Mouse (Mus musculus) ZHBTc4 (cell line): ENCODE measurements around the gene Irf2.

Experiments used
- DNase-seq: peaks from one replicate; pipeline ENCODE4 v3.0.0-alpha.2; 2011; ENCODE audit warnings: low read depth, low spot score

The Irf2 gene

DNA sequence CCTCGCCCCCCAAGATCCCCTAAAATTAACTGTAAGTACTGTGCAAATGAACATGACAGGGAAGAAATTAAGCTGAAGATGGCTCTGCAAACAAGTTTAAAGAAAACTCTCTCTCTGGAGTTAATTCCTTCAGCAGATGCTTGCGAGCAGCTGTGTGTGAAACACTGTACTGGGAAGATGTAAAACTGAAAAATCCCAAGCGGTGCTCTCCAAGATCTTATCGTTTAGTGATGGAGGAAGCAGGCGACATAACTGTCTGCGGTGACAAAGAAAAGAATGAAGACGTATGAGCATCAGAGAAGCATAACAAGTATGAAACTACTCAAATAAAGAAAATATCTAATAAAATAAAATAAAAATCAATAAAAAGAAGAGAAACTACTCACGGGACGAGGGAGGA lies 18.1 kb downstream of the Irf2 start:
- no peak for DNase-seq

DNA sequence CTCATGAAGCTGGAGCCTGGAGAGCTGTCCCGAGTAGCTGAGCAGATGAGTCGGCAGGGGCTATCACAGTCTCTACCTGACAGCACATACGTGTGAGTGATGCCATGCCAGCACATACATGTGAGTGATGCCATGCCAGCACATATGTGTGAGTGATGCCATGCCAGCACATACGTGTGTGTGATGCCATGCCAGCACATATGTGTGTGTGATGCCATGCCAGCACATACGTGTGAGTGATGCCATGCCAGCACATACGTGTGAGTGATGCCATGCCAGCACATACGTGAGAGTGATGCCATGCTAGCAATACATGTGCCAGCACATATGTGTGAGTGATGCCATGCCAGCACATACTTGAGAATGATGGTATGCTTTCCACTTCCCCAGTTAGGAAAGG lies 18.6 kb downstream of the Irf2 start:
- DNase-seq, result no peak

DNA sequence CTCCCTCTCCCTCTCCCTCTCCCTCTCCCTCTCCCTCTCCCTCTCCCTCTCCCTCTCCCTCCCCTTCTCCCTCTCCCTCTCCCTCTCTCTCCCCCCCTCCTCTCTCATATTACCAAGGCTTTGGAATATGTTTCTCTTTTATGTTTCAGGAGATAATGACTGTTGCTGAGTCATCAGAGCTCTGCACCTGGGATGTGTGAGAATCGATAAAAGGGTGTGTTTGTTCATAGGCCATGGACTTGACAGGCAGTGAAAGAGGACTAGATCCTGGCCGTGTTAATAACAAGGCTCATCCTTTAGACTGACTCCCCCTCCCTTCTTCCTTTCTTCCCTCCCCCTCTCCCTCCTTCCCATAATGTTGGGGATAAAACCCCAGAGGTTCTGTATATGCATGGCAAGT lies 19.1 kb downstream of the Irf2 start:
- no peak for DNase-seq

DNA sequence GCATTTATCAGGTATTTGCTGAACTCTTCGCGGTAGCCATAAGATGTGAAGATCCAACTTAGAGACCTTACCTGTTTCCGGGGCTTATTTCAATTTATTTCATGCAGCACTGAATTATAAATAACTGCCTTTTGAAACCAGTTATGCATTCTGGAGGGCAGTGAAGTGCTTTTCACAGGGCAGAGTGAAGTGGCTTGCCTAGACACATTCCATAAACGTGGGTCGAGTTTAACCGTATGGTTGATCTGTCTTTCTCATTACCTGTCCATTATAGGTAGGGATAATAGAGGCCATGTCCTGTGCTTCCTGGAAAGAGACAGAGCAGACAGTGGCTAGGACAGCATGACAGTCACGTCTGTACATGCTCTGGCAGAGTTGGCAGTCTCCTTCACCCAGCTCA lies 20.0 kb downstream of the Irf2 start:
- DNase-seq, result no peak

DNA sequence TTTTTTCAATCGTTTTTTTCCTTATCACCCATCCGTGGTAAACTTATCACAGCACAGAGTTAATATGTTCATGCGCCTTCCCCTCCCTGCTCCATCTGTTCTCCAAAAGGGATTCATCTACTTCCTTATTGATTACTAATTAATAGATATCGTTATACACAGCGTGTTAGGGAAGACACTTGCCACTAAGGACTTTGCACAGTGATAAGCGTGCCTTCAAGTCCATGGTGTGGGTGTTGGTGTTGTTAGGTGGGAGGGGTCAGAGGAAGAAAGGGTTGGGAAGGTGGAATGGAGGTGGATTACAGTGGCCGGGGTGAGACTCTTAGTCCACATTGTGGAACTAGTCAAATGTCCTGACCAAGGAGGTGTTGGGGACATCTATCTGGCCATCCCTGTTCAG lies 21.2 kb downstream of the Irf2 start:
- no peak for DNase-seq

DNA sequence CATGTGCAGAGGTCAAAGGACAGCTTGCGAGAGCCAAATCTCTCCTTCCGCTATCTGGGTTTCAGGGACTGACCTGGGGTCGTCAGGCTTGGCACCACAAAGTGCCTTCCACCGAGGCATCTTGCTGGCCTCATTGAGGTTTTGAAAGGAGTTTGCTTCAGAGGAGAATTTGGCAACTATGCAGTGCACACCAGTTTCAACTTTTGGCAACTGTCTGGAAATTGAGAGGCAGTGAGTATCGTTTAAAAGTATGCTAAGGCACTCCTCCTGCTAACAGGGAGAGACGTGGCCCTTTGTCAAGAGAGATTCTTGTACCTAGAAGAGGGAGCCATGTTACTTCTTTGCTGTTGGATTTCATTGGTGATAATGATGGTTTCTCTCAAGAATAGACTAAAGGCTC lies 21.9 kb downstream of the Irf2 start:
- no peak for DNase-seq

DNA sequence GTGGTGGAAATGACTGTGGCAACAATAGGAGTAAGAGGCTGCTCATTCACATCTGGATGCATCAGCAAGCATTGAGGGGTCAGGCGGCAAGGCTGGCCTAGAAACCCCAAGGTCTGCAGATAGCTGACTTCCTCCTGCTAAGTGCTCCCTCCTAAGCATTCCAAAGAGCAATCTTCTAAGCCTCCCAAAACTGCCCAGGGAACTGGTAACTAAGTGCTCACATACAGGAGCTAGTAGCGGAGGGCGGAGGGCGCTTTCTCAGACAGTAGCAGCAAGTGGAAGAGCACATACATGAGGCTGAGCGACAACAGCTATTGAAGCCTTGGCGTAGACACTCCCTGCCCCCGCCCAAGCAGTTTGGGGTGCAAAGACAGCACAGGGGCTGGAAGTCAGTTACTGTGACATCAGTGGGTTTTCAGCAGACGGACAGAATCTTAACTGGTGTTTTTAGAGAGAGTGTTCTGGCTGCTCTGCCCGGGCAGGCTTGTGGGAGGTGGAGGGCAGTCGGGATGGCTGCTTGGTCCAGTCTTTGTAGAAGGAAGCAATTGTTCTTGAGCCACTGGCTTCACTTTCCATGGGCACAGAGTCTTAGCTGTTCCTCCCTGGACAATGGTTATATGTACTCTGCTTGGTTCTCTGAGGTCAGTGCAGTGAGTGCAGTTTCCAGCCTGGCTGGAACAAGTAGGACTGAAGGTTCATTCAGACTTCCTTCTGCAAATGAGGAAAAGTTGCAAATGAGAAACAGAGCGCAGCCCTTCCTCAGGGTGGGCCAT lies 30.1 kb downstream of the Irf2 start:
- DNase-seq, result peak; percentile 37

DNA sequence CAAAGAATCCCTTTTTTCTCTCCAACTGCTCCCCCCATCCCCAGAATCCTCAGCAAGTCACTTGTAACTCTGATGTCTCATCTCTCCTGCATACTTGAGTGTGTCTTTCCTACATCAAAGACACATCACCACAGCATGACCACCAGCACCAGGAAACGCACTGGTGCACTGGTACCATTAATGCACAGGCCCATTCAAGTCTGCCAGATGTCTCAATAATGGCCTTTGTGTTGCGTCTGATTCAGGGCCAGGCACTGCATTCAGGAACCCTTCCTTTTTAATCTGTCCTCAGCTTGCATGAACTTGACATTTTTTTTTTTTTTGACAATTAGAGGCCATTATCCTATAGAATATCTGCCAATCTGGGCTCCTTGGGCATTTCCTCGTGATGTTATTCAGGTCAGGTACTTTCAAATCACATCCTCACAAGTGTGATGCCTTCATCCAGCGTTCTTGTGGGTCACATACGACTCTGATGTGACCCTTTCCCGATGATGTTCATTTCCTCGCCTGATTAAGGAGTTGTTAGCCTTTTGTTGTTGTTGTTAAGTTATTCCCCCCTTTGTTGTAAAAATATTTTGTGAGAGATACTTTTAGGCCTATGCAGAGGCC lies 31.5 kb downstream of the Irf2 start:
- DNase-seq, result no peak

DNA sequence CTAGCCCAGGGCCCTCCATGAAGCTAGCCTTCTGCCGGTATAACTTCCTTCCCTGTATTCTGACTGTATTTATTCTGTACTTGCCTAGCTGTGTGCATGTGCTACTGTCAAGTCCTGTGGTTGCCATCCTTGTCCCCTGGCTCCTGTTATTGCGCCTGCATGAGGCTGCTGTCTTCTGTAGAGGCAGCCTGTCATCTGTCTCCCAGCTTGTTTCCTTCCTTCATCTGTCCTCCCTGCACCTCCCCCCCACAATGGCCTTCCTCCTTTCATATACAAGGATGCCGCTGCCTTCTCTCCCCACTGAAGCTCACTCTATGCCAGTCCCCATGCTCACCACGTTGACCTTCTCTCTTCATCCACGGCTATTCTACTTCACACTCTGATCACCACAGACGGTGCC lies 33.3 kb downstream of the Irf2 start:
- no peak for DNase-seq

DNA sequence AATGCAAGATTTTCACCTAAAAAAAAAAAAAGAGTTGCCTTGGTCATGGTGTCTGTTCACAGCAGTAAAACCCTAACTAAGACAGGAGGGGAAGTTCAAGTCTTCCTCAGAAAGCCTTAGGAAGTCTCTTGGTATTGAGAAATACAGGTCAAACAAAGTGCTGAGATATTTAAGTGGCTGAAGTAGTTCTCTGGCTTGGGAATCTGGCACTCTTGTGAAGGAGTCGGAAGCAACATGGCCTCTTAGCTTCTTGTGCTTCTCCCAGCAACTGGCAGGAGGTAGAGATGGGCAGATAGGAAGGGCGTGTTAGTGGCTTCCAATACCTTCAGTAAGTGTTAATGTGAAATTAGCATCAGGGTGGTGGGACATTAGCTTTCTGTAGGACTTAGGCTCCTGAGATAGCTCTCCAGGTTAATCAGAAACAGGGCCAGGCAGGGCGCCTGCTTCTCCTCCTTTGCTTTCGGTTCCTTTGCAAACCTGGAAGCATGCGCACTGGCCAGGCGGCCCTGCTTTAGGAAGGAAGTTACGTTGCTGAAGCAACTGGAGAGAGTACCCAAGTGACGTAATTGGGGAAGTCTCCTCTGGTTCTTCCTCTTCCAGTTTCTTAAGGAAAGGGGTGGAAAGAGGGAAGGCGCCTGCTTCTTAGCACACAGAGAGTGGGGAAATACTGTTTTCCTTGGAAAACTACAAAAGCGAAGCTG lies 38.4 kb downstream of the Irf2 start:
- peak; percentile 4 for DNase-seq

DNA sequence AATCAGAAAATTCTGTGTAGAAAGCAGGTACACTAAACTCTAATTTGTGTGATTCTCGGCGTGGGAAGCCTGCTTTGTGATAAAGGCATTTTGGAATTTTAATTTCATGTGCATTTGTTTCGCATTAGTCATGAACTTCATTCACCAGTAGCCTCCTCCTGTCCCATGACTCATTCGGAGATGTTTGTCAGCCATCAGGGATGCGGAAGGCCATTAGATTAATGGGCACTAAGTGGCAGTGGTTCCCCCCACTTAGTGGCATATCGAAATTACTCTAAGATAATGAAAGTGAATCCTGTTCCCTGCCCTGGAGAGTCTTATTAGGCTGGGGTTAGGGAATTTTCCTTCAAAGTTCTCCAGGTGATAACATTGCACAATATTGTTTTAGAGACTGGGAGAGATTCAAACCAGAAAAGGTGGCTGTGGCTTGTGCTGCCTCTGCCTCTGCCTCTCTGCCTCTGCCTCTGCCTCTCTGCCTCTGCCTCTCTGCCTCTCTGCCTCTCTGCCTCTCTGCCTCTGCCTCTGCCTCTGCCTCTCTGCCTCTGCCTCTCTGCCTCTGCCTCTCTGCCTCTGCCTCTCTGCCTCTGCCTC lies 41.6 kb downstream of the Irf2 start:
- no peak for DNase-seq

DNA sequence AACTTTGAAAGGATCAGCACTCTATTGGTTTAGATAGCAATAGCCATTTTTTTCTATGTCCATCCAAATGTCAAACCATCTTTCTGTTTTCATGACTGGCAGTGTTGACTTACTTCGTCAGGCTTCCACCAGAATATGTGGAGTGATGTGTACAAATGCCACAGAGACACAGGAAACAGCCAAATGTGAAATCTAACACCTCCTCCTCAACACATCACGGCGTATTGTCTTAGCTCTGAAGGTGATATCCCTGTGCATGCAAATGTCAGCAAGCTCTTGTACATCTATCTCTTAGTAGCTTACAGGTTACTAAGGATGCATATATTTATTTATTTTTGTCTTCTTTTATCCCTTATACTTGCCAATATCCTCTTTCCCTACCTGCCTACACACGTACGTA lies 42.7 kb downstream of the Irf2 start:
- DNase-seq, result no peak

DNA sequence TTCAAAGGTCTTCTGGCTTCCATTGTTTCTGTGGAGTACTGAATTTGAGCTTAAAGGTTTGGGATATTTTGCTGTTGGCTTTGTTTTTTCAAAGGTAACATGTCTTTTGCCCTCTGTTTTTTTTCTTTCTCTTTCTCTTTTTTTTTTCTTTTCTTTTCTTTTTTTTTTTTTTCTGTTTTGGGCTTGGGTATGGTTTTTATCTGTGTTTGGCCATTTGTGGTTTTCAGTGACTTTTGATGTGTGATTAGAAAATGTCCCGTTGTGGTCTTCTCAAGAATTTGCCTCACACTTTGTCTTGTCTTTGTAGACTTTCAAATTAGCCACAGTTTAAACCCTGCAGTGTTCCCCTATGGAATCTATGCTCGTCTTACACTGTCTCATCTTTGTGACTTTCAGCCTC lies 45.5 kb downstream of the Irf2 start:
- no peak for DNase-seq

DNA sequence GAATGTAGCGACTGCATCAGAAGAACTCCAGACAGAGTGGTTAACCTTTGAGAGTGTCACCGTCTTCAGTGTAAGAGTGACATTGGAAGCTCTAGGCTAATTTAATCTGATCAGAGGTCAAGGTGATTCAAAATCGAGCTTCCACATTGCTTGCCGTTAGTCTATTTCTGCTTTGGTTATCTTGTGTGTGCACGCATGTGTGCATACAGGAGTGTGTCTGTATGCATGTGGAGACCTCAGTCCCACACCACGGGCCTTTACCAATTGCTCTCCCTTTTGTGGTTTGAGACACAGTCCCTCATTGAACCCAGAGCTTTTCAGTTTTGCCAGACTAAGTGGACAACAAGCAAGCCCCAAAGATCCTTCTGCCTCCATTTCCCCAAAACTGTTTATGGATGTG lies 46.4 kb downstream of the Irf2 start:
- no peak for DNase-seq

DNA sequence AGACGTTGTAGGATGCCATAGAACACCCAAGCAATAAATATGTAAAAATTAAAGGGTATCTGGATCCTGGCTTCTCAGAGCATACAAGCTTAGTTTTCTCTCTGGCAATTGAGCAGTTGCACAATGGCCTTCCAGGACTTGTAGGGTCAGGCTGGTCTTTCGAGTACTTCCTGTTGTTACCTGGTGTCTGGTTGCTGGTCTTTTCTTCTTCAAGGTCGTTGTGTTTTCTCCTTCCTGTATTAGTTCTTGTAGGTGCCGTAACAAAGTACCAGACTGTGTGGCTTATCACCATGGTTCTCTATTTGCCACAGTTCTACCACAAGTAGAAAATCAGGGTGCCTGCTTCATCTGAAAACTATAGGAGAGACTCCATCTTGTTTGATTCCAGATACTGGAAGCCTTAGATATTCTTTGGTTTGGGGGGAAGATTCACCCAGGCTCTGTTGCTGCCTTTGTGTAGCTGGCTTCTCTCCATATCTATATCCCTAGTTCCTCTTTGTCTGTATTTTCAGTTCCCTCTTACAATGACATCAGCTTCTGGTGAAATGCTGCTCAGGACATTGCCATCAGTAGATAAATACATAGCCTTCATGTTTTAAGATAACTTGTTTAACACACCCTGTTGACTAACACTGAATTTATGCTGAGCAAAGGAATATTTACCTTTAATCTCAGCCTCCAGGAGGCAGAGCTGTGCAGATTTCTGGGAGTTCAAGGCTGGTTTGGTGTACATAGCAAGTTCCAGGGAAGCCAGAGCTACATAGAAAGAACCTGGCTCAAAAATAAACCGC lies 49.8 kb downstream of the Irf2 start:
- no peak for DNase-seq

DNA sequence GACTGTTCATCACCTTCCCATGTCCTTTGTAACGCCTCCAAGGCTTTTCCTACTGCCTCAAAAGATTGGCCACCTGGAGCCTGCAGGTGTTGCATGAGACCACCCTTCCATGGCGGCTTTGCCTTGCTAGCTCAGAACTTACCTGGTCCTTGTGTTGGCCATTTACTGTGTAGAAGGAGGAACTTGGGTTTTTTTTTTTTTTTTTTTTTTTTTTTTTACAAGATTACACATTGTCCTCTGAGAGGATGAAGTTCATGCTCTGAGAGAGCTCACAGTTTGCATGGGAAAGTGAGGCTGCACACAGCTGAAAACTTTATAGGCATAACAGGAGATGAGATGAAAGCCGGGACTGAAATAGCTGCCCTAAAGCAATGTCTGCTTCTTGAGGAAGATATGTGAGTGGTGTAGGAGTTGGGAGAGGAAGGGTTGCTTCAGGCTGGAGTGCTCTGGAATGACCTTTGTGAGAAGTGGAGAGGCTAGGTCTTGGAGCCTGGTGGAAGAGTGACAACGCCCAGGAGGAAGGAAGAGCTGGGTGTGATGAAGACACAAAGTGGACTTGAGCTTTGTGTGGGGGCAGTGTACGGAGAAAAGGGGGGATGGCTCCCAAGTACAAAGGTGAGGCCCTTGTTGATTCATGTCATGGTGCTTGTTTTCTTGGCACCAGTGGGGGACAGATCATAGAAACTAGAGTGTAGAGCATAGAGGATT lies 52.3 kb downstream of the Irf2 start:
- DNase-seq, result no peak

DNA sequence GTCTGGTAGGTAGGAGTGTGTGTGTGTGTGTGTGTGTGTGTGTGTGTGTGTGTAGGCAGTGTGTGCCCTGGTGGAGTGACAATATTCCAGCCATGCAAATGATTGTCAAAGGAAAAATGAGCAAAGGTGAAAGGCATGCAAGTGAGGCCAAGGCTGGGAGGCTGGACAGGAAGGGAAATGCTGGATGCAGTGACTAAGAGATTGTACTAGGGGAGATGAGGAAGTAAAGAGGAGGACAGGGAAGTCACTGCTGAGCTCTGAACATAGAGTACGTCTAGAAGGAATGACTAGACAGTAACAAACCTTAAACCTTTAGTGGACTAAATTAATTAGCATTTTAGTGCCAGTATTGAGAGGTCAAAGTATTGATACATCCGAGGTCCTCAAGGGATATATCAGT lies 53.1 kb downstream of the Irf2 start:
- no peak for DNase-seq

DNA sequence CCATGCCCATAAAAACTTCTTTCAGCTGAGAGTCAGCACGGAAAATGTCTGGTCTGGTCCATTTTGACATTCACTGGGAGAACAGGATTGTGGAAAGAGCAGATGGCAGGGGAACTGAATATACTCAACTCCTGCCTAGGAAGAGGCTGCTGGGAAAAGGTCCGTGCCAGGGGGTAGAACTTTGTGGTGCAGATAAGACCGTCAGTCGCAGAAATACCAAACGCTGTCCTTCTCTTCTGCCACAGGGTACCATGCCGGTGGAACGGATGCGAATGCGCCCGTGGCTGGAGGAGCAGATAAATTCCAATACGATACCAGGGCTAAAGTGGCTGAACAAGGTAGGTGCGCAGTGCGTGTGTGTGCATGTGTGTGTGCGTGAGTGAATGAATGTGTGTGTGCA lies 53.7 kb downstream of the Irf2 start:
- DNase-seq, result no peak

DNA sequence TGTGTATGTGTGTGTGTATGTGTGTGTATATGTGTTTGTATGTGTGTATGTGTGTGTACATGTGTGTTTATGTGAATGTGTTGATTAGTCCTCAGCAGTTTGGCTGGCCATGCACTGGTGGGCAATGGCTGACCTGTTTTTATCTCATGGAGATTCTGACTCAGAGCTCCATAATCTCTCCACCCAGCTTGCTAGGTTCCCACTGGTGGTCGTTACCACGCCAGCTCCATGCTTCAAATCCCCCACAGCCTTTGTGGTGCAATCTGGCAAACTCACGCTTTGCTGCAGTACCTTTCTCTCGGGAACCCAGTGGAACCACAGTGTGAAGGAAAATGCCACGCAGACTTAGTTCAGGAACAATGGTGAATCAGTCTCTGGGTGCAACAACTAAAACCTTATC lies 54.8 kb downstream of the Irf2 start:
- DNase-seq, result no peak

DNA sequence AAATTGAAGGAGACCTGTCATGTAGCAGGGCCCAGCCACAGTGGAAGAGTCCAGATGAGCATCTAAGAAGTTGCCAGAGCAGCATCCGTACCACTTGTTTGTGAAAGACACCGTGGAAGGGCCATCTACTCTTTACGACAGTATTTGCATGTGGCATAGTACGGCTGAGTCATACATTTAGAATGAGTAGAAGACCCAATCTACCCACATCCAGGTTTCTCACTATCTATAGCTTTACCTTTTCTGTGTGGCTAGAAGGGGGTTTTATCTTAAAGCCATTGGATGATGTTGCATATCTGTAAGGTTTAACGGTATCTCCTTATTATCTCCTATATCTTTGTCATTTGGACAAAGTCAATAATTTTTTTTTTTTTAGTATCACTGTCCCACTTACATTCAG lies 59.7 kb downstream of the Irf2 start:
- no peak for DNase-seq

DNA sequence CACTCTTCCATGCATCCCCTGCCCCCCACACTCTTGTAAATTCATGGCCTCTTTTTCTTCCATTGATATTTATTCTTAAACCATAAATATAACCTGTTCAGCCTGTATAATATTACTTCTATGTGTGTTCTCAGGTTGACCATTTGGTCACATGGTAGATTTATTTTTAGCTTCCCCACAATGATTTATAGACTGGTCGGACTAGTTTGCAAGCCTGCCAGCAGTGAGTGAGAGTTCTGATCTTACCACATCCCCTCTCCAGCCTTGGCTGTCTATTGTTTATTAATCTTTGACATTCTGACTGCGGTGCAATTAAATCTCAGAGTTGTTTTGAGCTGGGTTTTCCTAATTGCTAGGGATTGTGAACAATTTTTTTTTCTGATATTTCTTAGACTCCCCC lies 60.2 kb downstream of the Irf2 start:
- no peak for DNase-seq
